Mouse (Mus musculus): Measurements from ENCODE around the gene B4galnt3.

DNA sequence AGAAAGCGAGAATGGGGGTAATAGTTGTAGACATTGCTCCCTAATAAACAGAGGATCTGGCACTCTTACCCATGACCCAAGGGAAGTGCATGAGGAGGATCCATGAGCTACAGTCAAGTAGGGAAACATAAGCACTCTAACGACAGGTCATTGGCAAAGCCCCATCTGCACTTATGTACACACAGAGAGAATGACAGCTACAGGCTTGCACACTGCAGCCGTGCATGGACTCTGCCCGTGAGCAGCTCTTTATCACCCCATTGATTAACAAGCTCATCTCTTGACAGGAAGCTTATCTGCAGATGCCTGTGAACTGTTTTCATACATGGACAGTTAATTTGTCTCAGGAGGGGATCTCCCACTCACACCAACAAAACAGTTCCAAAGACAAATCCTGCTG lies 126.8 kb downstream of the B4galnt3 start:
- TF ChIP-seq CTCF (IDR thresholded peaks at IDR 0.05; ENCODE audit: low read depth): no peak
- TF ChIP-seq EP300 (IDR thresholded peaks at IDR 0.05; ENCODE audit: low read depth): no peak

All from liver, postnatal 0 days (tissue).